Mouse (Mus musculus) Muller cell, postnatal 12 days (primary cell): ENCODE data around the gene Fgf16.

Source experiments
- DNase-seq: peaks from one replicate; pipeline ENCODE4 v3.0.0-alpha.2; 2015; ENCODE audit errors: inconsistent ontology term

The Fgf16 gene

GRCm38 (mm10) chrX:105764162-105765004 lies at the start of gene Fgf16:
Fgf16 (plus strand) TSS chrX:105764279.
- DNase-seq = no peak

- no peak for DNase-seq
These were observed 49.3 kb upstream of the Fgf16 start for GRCm38 (mm10) chrX:105714740-105715139.

- DNase-seq = no peak
These were observed 48.2 kb upstream of the Fgf16 start for GRCm38 (mm10) chrX:105715789-105716321.

GRCm38 (mm10) chrX:105718388-105718787 lies 45.7 kb upstream of the Fgf16 start:
- DNase-seq = no peak

- DNase-seq = no peak
These were observed 45.1 kb upstream of the Fgf16 start for GRCm38 (mm10) chrX:105718943-105719342.

- no peak for DNase-seq
These were observed 39.9 kb upstream of the Fgf16 start for GRCm38 (mm10) chrX:105724174-105724573.

- no peak for DNase-seq
These were observed 1.1 kb upstream of the Fgf16 start for GRCm38 (mm10) chrX:105762847-105763527.

GRCm38 (mm10) chrX:105763612-105764011 lies 467 bp upstream of the Fgf16 start:
- no peak for DNase-seq

- no peak for DNase-seq
These were observed 1.1 kb downstream of the Fgf16 start for GRCm38 (mm10) chrX:105765005-105765706.

GRCm38 (mm10) chrX:105766013-105766412 lies 1.9 kb downstream of the Fgf16 start:
- DNase-seq = no peak

- DNase-seq = no peak
These were observed 3.2 kb downstream of the Fgf16 start for GRCm38 (mm10) chrX:105767177-105767764.

GRCm38 (mm10) chrX:105767932-105768331 lies 3.9 kb downstream of the Fgf16 start:
- no peak for DNase-seq

- no peak for DNase-seq
These were observed 9.2 kb downstream of the Fgf16 start for GRCm38 (mm10) chrX:105773281-105773680.

- DNase-seq = no peak
These were observed 30.8 kb downstream of the Fgf16 start for GRCm38 (mm10) chrX:105794806-105795403.

GRCm38 (mm10) chrX:105824462-105824861 lies 60.4 kb downstream of the Fgf16 start:
- no peak for DNase-seq
